Mouse (Mus musculus): ENCODE data around the gene Ptgdr2. TPM values are rescaled to one million over a fixed set of nuclear protein-coding genes. Genes with fewer than 3 reads are reported as not detected.
A peak's percentile ranks its signal among the peaks of the same experiment; 100 is the strongest.

Gene Ptgdr2
- polyA plus RNA-seq, 1 experiment from 2014 or later, result 0.22 TPM

- H3K4me3 ChIP-seq (replicated peaks), result no peak overlapping the region
- ATAC-seq, result no peak
- H3K4me1 ChIP-seq (replicated peaks), result no peaks in the 10 kb centered on the region
- H3K27ac ChIP-seq, result no peak overlapping the region
- no peaks in the 10 kb centered on the region for H3K27me3 ChIP-seq
- H3K4me2 ChIP-seq (replicated peaks), result no peak overlapping the region
- H3K9ac ChIP-seq (replicated peaks), result no peak overlapping the region
- no peaks in the 10 kb centered on the region for H3K9me3 ChIP-seq
- peaks cover 40% of the 10 kb centered on the region for H3K36me3 ChIP-seq
- 88% methylated on average over 6 of the region's 6 CpGs for WGBS
Observed at GRCm38 (mm10) chr19:10909087-10909721, 27.8 kb upstream of the Ptgdr2 start.

GRCm38 (mm10) chr19:10914291-10914690 is 22.7 kb upstream of the Ptgdr2 start:
- no peaks in the 10 kb centered on the region for H3K9me3 ChIP-seq
- ATAC-seq, result no peak
- no peaks in the 10 kb centered on the region for H3K27me3 ChIP-seq
- 84% methylated on average over 7 of the region's 7 CpGs for WGBS
- H3K9ac ChIP-seq (replicated peaks), result no peak overlapping the region
- H3K4me2 ChIP-seq (replicated peaks), result no peak overlapping the region
- H3K36me3 ChIP-seq, result no peaks in the 10 kb centered on the region
- H3K4me1 ChIP-seq (replicated peaks), result no peaks in the 10 kb centered on the region
- no peak overlapping the region for H3K4me3 ChIP-seq (replicated peaks)
- no peak overlapping the region for H3K27ac ChIP-seq

GRCm38 (mm10) chr19:10914870-10915269 is 22.1 kb upstream of the Ptgdr2 start:
- Histone ChIP-seq H3K4me1 (replicated peaks) (no peaks in the 10 kb centered on the region), H3K9ac (replicated peaks) (no peak overlapping the region), H3K27ac (no peak overlapping the region), H3K4me2 (replicated peaks) (no peak overlapping the region), H3K4me3 (replicated peaks) (no peak overlapping the region), H3K36me3 (no peaks in the 10 kb centered on the region), H3K9me3 (no peaks in the 10 kb centered on the region), H3K27me3 (no peaks in the 10 kb centered on the region)
- WGBS, result 91% methylated on average over 2 of the region's 2 CpGs
- no peak for ATAC-seq

GRCm38 (mm10) chr19:10916506-10916905 is 20.5 kb upstream of the Ptgdr2 start:
- Histone ChIP-seq H3K4me3 (replicated peaks) (no peak overlapping the region), H3K4me1 (replicated peaks) (no peaks in the 10 kb centered on the region), H3K9me3 (no peaks in the 10 kb centered on the region), H3K27me3 (no peaks in the 10 kb centered on the region), H3K4me2 (replicated peaks) (no peak overlapping the region), H3K27ac (no peak overlapping the region), H3K36me3 (no peaks in the 10 kb centered on the region), H3K9ac (replicated peaks) (no peak overlapping the region)
- ATAC-seq, result no peak
- 71% methylated on average over 5 of the region's 5 CpGs for WGBS

GRCm38 (mm10) chr19:10918321-10918991 is 18.5 kb upstream of the Ptgdr2 start:
- WGBS, result 85% methylated on average over 10 of the region's 10 CpGs
- ATAC-seq, result peak; percentile 62
- no peaks in the 10 kb centered on the region for H3K27me3 ChIP-seq

GRCm38 (mm10) chr19:10920532-10920931 is 16.4 kb upstream of the Ptgdr2 start, which contains the start of gene Zp1:
TSS of gene Zp1 (minus strand) at chr19:10920632.
- H3K9me3 ChIP-seq, result no peaks in the 10 kb centered on the region
- no peaks in the 10 kb centered on the region for H3K27me3 ChIP-seq
- no peaks in the 10 kb centered on the region for H3K4me1 ChIP-seq (replicated peaks)
- H3K36me3 ChIP-seq, result no peaks in the 10 kb centered on the region
- no peak within 1 kb of the TSS for H3K4me2 ChIP-seq (replicated peaks)
- no peak for ATAC-seq
- H3K9ac ChIP-seq (replicated peaks), result no peak within 1 kb of the TSS
- no peak within 1 kb of the TSS for H3K4me3 ChIP-seq (replicated peaks)
- H3K27ac ChIP-seq, result no peak within 1 kb of the TSS
- WGBS, result 74% methylated on average over 2 of the region's 2 CpGs

More at GRCm38 (mm10) chr19:10918321-10918991, 18.5 kb upstream of the Ptgdr2 start:
- Histone ChIP-seq H3K4me1 (replicated peaks) (no peaks in the 10 kb centered on the region), H3K36me3 (no peaks in the 10 kb centered on the region), H3K27ac (no peak overlapping the region), H3K9ac (replicated peaks) (no peak overlapping the region), H3K4me2 (replicated peaks) (no peak overlapping the region), H3K4me3 (replicated peaks) (no peak overlapping the region), H3K9me3 (no peaks in the 10 kb centered on the region)

GRCm38 (mm10) chr19:10921058-10921457 is 15.9 kb upstream of the Ptgdr2 start:
- Histone ChIP-seq H3K9ac (replicated peaks) (no peak overlapping the region), H3K4me3 (replicated peaks) (no peak overlapping the region), H3K4me2 (replicated peaks) (no peak overlapping the region), H3K27me3 (no peaks in the 10 kb centered on the region), H3K9me3 (no peaks in the 10 kb centered on the region), H3K4me1 (replicated peaks) (peaks cover under 1% of the 10 kb centered on the region; the same call in 1 of the 2 replicates), H3K27ac (no peak overlapping the region), H3K36me3 (no peaks in the 10 kb centered on the region)
- ATAC-seq, result no peak
- WGBS, result 77% methylated on average over 3 of the region's 3 CpGs

- Histone ChIP-seq H3K9me3 (no peaks in the 10 kb centered on the region), H3K4me1 (replicated peaks) (peaks cover 7% of the 10 kb centered on the region; the same call in 1 of the 2 replicates), H3K36me3 (no peaks in the 10 kb centered on the region), H3K27me3 (no peaks in the 10 kb centered on the region), H3K9ac (replicated peaks) (no peak overlapping the region), H3K4me3 (replicated peaks) (no peak overlapping the region), H3K4me2 (replicated peaks) (no peak overlapping the region), H3K27ac (no peak overlapping the region)
- ATAC-seq, result no peak
- 82% methylated on average over 4 of the region's 4 CpGs for WGBS
Observed at GRCm38 (mm10) chr19:10924220-10924619, 12.7 kb upstream of the Ptgdr2 start.

GRCm38 (mm10) chr19:10926123-10926621 is 10.8 kb upstream of the Ptgdr2 start:
- H3K9ac ChIP-seq (replicated peaks), result no peak overlapping the region
- no peaks in the 10 kb centered on the region for H3K36me3 ChIP-seq
- H3K27me3 ChIP-seq, result no peaks in the 10 kb centered on the region
- H3K4me2 ChIP-seq (replicated peaks), result no peak overlapping the region
- H3K27ac ChIP-seq, result peak overlapping the region; percentile 30; the same call in 1 of the 2 replicates
- WGBS, result 18% methylated on average over 6 of the region's 6 CpGs
- no peaks in the 10 kb centered on the region for H3K9me3 ChIP-seq
- H3K4me3 ChIP-seq (replicated peaks), result no peak overlapping the region
- H3K4me1 ChIP-seq (replicated peaks), result peaks cover 7% of the 10 kb centered on the region; the same call in 1 of the 2 replicates
- ATAC-seq, result no peak

- Histone ChIP-seq H3K4me3 (replicated peaks) (no peak overlapping the region), H3K36me3 (no peaks in the 10 kb centered on the region), H3K27ac (0 out of 2 replicates have a peak overlapping the region, but pooled peaks have one; percentile 30), H3K9ac (replicated peaks) (no peak overlapping the region), H3K9me3 (no peaks in the 10 kb centered on the region), H3K4me2 (replicated peaks) (no peak overlapping the region), H3K27me3 (no peaks in the 10 kb centered on the region), H3K4me1 (replicated peaks) (peaks cover 7% of the 10 kb centered on the region; the same call in 1 of the 2 replicates)
- ATAC-seq, result no peak
- 36% methylated on average over 4 of the region's 4 CpGs for WGBS
Observed at GRCm38 (mm10) chr19:10926666-10927065, 10.3 kb upstream of the Ptgdr2 start.

GRCm38 (mm10) chr19:10930641-10931040 is 6.3 kb upstream of the Ptgdr2 start:
- no peak overlapping the region for H3K9ac ChIP-seq (replicated peaks)
- H3K27me3 ChIP-seq, result no peaks in the 10 kb centered on the region
- no peaks in the 10 kb centered on the region for H3K9me3 ChIP-seq
- H3K27ac ChIP-seq, result no peak overlapping the region
- no peak overlapping the region for H3K4me3 ChIP-seq (replicated peaks)
- H3K4me2 ChIP-seq (replicated peaks), result no peak overlapping the region
- no peak for ATAC-seq
- H3K4me1 ChIP-seq (replicated peaks), result peaks cover 9% of the 10 kb centered on the region; the same call in 1 of the 2 replicates
- no peaks in the 10 kb centered on the region for H3K36me3 ChIP-seq
- WGBS, result 88% methylated on average over 2 of the region's 2 CpGs

GRCm38 (mm10) chr19:10935029-10935428 is 1.9 kb upstream of the Ptgdr2 start:
- Histone ChIP-seq H3K4me3 (replicated peaks) (no peak overlapping the region), H3K27me3 (0 out of 2 replicates have a peak, but pooled peaks cover 6% of the 10 kb centered on the region), H3K36me3 (no peaks in the 10 kb centered on the region), H3K9me3 (no peaks in the 10 kb centered on the region), H3K9ac (replicated peaks) (no peak overlapping the region), H3K4me2 (replicated peaks) (no peak overlapping the region), H3K4me1 (replicated peaks) (peaks cover 4% of the 10 kb centered on the region; the same call in 1 of the 2 replicates), H3K27ac (no peak overlapping the region)
- no peak for ATAC-seq
- WGBS, result 15% methylated on average over 5 of the region's 5 CpGs

Data from midbrain, embryonic 13.5 days (tissue).